Mouse (Mus musculus): ENCODE results near the gene Osmr.
A peak's percentile ranks its signal among the peaks of the same experiment; 100 is the strongest.

Gene Osmr

DNA sequence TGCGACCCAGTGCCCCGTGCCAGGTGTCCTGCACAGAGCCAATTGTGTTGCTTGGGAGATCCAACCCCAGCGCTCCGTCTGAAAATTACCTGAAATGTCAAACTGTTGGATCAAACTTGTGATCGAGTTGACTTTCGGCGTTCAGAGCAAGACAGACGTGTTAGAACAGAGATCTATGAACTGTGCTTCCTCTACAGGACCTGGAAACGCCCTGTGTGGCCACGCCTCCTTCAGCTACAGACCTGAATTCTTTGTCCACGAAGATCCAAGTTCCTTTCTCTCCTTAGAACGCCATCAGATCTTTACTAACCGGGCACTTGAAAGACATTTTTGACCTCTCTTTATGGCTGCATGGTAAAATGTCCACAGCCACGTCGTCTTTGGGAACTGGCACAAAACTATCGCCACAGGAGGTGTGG lies at the start of gene Osmr:
TSS of gene Osmr (minus strand) at position 369 of the 419 bp plus-strand sequence.
- DNase-seq (ENCODE audit: low read depth): peak; percentile 31

DNA sequence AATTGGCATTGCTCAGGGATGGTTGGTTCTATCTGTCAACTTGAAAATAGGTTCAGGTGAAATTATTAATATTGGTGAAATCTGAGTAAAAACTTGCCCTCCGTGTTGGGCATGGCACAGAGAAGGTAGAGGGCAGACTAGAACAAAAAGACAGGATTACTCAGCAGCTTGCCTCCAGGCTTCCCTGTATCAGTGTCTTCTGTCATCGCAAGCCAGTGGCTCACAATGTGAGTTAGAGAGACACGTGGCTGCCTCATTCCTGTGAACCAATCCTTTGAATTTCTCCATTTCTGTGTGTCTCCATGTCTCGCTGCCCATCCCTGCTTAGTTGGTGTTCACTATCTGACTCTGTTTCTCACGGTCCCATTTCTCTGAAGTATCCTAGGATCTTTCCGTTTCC lies 44.6 kb upstream of the Osmr start:
- DNase-seq (ENCODE audit: low read depth): no peak

DNA sequence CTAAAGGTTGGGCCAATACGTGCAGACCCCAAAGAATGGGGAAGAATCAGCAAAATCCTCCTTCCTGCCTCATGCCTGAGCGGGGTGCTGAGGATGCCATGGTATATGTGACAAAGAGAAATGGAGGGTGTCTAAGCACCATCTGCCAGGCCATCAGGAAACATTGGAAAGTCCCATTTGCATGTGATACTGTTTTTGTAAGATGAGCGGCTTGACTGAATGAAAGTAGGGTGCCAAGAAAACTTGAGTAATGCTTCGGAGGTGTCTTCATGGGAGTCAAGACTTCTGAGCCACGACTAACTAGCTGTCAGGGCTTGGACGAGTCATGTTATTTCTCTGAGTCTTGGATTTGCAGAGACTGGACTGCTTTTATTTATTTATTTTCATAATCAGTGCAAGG lies 39.4 kb upstream of the Osmr start:
- no peak for DNase-seq (ENCODE audit: low read depth)

DNA sequence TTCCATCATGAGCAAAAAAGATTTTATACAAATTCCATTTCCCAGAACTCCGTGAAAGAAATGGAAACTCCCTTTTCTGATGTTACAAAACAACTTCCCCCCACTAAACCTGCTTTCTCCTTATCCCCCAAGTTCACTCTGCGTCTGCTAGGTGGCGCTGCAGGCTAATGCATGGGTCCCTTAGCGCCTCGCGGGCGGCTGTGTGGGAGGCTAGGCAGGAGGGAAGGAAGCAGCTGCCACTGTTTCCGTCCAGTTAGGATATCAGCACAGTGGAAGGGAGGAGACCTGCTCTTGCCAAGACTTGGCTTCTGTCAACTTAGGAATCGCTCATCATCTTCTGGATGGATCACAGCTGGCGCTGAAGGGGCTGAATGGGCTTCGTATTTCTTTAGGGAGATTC lies 34.9 kb upstream of the Osmr start:
- DNase-seq (ENCODE audit: low read depth): peak; percentile 75

DNA sequence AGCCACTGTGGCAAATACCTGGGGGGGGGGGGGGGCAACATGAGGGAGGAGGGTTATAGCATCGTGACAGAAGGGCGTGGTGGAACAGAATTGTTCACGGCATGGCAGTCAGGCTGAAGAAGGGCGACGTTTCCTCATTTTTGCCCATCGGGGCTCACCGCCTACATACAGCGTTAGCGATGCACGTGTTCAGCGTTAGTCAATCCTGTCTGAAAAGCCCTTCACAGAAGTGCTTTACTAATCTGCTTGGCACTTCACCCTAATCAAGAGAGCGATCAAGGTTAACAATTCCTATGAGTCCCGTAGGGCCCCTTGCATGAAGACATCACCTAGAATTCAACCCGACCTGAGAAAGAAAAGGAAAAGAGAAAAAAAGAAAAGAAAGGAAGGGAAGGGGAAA lies 34.3 kb upstream of the Osmr start:
- DNase-seq (ENCODE audit: low read depth): no peak

DNA sequence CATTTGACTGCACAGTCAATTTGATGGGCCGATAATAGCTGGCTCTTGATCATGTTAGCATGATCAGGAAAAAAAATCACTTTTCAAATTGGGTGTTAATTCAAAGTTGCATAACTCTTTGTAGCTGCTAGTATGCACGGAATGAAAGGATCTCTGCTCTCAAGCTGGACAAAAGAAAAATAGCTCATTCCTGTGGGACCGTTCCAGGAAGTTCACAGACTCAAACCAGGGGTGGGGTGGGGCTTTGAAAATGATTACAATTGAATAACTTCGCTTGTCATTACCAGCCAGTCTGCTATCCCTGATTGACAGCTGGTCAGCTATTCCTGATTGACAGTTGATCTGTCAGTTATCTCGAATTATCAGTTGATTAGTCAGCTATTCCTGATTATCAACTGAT lies 33.8 kb upstream of the Osmr start:
- DNase-seq (ENCODE audit: low read depth): no peak

DNA sequence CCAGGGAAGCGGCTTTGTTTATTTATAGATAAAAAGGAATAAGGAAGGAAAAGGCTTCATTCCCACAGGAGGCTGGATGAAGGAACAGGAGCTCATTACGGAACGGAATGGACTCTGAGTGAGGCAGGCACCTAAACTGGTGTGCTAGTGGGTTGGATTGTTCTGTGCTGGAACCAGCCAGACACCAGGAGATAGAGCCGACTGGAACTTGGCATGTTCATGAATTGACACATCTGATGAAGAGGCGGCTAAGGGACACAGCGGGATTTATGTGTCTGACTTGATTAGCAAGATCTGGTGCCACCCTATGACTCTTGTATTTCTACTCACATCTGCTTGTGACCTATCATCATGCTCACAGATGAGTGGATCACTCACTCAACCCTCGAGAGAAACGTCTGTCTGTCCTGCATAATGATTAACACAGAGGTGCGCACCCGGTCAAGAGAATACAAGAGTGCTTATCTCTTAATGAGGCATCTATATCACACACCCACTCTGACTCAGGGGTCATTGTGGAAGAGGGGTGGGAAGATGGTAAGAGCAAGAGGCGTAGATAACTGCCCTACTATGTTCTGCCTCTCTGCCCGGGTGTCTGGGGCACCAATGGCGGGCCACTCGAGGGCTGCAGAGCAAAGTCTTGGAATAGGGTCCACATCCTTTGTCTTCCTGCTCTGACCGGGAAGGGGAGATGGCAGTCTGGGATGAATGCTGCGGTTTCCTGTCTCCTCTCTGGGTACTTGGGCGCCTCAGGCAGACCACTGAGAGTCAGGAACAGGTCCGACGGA lies 31.7 kb upstream of the Osmr start:
- no peak for DNase-seq (ENCODE audit: low read depth)

DNA sequence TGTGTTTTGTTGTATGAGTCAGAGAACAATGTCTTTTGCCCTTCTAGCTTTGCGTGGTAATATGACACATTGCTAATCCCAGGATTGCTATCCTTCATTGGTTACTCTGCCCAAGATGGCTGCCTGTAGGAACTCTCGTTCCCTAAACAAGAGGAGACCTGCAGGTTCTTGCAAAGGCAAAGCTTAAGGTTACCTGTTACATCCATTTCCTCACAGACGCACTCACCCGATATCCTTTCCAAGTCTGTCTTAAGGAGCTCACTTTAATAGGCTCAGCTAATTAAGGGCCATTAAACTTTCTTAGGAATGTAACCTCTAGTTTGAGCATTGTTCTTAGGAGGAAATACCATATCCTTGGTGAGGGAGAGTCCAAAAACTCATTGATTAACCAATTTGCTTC lies 31.0 kb upstream of the Osmr start:
- no peak for DNase-seq (ENCODE audit: low read depth)

DNA sequence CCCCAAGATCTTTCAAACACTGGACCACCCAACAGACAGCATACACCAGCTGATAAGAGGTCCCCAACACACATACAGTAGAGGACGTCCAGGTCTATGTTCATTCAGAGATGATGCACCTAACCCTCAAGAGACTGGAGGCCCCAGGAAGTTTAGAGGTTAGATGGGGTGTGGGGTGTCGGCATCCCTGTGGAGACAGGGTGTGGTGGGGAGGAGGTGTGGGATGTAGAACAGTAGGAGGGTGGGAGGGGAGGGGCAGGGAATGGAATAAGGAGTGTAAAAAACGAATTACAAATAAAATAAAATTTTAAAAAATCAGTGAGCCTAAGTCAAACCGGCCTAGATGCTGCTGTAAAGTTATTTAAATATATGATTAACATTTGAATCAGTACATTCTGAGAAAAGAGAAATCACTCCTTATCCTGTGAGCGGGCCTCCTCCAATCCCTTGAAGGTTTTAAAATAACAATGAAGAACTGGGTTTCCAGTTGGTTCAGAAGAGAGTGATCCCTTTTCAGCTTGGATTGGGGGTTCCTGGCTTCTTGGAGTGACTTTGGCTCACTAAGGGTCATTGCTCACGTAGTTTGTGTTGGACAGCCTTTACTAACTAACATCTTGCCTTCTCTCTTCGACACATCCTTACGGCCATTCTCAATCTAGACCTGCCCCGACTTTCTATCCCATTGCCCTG lies 28.7 kb upstream of the Osmr start:
- DNase-seq (ENCODE audit: low read depth): no peak

DNA sequence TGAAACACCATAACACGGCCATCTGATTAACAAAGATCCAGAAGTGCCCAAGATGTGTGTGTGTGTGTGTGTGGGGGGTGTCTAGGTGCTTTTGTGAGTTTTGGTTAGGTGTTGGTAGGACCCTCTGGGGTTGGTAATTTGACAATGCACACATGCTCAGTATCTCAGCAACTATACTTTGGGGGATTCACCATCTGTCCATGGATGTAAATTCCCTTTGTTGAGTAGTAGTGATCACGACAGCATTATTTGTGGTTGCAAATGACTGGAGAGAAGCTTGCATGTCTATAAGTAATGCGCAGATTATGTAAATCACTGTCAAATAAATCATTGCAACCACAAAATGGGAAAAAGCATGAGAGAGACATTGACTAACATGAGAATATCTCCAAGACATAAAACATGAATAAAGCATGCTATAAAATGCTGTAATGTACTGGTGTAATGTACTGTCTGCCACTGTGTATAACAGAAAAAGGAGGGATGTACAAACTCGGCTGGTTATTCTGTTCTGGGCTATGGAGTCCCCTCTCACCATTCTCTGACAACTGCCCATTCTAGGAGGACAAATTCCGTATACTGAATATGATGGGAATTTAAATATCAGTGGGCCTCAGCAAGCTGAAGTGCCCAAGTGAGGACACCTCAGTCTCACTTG lies 27.3 kb upstream of the Osmr start:
- no peak for DNase-seq (ENCODE audit: low read depth)

DNA sequence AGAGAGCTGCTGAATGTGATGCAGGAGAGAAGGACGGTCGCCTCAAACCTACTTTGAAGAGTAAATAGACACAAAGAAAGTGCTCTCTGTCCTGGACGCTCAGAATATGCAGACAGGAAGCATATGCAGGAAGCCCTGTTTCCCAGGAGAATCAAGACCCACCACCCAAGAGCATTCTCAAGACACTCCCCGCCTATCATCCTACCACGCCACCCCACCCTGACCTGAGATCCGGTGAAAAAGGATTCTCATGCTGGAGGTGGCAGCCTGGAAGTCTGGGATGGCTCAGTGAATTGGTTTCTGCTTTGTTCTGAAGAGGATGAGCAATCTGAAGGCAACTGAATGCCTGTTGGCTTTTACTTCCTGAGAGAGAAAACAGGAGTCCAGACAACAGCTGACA lies 26.5 kb upstream of the Osmr start:
- DNase-seq (ENCODE audit: low read depth): no peak

DNA sequence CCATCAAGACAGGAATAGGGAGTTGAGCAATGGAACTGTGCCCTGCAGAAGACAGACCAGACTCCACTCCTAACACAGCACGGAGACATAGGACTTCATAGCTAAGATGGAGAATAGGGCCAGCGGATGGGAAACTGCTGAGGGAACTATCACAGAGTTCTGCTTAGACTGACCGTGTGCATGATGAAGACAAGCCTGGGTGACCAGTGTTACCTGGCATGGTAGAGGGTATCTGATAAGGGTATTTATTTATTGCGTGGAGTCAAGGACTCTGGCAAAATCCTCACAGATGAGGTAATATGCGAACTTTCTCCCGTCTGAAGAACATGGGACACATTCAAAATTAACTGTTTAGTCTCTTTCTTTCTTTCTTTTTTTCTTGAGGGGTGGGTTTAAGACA lies 9.5 kb upstream of the Osmr start:
- no peak for DNase-seq (ENCODE audit: low read depth)

DNA sequence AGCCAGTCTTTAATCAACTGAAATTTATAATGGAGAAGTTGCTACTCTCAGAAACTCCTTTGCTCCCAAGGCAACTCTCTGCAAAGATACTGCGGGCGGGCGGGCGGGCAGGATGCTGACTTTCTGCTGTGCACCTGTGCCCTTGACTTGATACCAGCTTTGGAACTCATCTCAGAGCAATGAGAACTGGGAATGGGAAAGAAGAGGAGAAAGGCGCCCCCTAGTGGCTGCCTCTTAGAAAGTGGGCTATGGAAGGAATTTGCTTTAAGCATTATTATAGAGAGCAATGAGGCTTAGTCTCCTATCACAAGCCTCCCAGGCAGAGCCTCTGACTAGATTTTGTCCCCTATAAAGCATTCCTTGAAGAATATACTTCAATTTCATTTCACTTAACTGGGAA lies 9.0 kb upstream of the Osmr start:
- peak; percentile 60 for DNase-seq (ENCODE audit: low read depth)

DNA sequence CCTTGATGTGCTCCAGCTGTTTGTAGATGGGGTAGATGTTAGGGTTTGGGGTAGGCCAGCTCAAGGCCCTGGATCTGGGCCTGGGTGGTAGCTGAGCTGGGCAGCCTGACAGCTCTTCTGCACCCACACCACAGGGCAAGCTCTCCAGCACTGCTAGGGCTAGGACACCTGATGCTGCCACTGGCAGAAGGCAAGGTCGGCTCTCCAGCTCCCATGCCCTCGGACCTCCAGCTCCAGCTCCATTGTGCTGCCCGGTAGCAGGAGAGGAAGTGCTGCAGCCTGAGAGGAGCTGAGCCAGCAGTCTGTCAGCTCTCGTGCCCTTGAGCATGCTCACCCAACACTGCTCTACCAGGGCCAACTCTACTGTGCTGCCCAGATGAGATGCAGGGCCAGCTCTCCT lies 8.3 kb upstream of the Osmr start:
- no peak for DNase-seq (ENCODE audit: low read depth)

DNA sequence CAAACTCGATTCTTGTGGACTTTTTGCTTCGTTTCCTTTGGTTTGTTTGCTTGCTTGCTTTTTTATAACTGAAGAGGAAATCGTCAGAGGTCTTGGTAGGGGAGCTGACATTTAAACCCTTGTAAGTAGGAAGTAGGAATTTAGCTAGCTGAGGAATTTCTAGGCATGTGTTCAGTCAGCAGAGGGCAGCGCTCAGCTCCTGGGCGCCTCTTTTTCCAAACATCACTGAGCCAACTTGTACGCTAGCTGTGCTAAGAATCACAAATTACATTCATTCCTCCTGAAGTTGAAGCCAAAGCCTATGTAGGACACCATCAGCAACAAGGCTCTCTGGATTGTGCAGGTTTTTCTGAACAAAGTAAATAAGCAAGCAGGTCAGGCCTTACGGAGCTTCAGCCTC lies 7.4 kb upstream of the Osmr start:
- DNase-seq (ENCODE audit: low read depth): peak; percentile 3

DNA sequence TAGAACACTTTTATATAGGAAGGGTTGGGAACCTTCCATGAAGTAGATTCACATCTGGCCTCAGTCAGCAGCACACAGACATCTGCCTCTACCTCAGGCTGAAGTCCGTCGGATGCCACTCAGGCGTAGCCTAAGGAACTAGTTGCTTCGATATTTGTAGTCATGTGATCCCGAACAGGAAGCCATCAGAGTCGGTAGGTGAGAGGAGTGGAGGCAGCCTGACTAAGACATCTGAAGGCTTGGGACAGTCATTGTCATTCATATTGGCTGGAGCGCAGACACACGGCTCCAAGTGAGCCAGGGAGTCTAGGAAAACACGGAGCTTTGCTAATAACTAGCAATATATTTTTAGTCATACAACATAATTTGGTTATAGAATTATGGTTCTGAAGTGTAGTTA lies 6.4 kb upstream of the Osmr start:
- DNase-seq (ENCODE audit: low read depth): no peak

DNA sequence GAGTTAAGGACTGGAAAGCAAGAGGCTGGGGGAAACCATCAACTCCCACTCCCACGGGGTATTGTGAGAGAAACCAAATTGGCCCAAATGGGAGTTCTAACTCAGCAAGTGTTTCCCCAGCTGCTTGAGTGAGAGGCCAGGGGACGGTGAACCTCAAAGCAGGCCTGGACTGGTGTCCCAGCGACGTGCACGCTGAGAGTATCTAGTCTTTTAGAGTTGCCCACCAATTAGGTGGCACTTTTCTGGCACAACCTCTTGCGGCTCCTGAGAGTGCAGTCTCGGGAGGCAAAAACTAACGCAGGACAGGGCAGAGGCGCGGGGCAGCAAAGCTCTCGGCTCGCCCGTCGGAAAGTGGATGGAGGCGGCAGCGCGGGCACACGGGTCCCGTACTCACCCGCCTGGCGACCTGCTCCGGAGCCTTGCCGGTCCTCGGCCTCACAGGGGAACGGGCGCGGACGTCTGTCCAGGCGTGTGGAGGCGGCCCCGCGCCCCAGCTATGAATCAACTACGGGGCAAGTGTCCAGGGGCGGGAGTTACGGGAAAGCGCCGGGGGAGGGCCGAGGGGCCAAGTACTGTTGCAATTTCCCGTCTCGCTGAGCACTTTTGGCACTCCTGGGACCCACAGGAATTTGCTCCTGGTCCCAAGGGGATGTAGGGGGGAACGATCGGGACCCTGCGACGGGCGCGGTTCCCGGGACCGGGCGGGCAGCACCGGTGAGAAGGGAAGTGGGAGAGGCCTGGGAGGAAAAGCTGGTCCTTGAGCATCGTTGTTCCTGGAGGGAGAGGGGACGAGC lies 765 bp downstream of the Osmr start:
- peak; percentile 17 for DNase-seq (ENCODE audit: low read depth)

DNA sequence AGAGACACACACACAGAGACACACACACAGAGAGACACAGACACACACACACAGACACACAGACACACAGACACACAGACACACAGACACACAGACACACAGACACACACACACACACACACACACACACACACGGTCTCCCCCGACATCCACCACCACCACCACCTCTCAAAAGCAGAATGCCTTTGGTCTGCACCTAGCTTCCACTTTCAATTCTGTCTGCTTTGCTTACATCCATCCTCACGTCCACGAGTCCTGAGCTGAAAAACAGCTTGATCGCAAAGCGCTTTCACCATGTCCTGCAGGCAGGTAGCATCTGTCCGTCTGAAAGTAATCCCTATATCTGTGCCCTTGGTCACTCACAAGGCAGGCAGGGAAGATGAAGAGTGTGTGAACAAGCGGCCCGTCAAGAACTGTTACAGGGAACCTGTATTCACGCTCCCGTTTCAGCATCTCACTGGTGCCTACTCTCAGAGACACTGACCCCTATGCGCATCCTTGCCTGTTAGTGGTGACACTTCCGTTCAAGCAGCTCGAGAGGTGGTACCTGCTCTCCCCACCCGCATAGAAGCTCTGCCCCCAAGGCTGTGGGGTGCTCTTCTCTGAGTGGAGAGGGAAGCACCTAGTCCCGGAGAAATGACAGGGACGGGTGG lies 1.5 kb downstream of the Osmr start:
- DNase-seq (ENCODE audit: low read depth): peak; percentile 32

DNA sequence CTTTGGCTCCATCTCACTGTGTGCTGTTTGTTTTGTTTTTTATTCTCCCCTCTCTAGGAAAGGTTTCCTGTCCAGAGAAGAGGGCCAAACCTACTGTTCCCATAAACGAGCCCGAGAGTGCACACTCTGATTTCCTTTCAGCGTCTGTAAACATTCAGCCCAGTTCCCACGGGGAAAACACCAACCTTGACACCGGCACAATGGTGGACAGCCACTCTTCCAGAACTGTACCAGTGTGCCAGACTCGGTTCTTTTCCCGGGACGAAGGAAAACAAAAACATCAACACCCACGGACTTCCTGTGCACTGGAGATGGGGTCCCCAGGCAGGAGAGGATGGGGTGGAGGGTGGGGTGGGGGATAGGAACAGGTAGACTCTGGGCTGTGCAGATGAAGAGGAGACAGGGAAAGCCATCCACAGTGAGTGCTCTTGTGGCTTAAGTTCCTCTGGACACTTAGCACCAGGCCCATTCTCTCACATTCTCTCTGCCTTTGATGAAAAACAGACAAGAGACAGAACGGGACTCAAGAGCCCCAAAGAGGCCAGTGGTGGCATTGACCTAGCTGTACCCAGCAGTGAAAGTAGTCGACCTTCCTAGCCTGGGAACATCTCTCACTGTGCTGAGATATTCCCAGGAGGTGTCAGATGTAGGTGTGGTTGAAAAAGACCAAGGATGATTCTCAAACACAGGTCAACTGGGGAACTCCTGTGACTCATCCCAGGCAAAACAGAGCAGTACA lies 3.0 kb downstream of the Osmr start:
- no peak for DNase-seq (ENCODE audit: low read depth)

DNA sequence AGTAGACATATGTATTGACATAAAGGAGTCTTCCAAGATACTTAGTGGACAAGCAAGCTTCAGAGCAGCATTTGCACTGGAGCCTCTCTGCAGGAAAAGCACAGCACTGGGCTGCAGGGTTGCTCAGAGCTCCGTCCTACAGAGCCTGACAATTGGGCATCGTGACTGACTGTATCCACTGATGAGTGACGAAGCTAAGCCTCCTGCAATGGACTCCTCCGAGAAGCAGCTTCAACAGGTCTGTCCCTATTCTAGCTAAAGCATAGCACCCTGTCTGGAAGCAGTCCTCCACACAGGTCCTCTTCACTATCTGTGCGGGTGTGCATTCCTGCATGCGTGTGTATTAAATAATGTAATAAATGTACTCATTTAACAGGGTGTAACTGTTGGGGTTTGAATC lies 7.9 kb downstream of the Osmr start:
- no peak for DNase-seq (ENCODE audit: low read depth)

DNA sequence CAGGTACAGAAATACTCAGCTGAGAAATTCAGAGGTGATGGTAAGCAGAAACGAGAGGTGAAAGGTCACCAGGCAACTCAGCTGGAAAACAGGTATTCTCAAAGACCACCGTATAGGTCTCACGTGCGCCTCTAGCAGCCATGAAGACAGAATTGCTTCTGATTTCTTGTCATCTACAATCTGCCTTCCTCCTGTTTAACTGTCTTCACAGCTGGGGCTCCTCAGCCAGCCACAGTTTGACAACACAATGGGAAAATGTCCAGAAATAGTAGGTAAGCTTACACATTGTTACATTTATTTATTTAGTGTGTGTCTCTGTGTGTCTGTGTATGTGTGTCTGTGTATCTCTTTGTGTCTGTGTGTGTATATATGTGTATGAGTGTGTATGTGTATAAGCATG lies 12.6 kb downstream of the Osmr start:
- no peak for DNase-seq (ENCODE audit: low read depth)
